In the genomic region with DNA sequence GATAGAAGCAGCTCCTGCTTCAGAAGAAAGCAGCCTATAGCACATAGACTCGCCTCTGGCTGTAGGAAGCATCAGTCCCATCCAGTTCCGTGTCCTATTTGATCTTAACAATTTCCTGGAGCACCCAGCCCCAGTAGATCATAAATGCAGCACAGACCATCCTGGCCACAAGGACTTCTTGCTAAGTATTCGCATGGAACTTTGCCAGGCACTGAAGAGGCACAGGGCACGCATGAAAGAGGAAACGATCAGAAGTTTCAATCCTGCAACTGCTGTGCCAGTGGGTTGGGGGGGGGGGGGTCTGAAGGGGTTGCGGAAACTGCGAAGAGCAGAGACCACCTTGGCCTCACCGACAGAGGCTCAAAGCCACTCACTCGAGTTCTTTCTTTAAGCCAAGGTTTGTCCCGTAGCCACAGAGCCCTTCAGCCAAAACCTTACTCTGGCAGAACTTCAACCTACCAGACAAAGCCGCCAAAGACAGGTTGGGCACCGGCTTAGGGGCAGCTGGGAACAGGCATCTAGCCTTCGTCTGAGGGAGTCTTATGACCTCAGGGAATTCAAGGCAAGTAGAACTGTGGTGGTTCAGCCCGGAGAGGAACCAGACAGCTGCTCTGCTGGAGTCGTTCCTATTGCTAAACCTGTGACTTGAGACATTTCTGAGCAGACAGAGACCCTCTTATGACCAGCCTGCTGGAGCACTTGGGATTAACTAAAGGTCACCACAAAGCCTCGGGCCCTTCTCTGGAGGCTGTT, we compare ENCODE assay signal across 9 mouse cellular contexts. TPM values are rescaled to one million over a fixed set of nuclear protein-coding genes. Genes with fewer than 3 reads are reported as not detected.
DNase-seq lines count a peak whose midpoint lies in the region; ATAC-seq and TF ChIP-seq lines count a peak whose summit lies in the region.
"Had no signal": no experiment of that assay in that cellular context is flagged by ENCODE, and none has a peak within 500 bp of the region (broad histone marks: within the 10 kb centered on the region; RNA-seq: fewer than 3 reads in every experiment).

No protein-coding gene starts in this region.

- DNase-seq in gastrocnemius, adult 2 months = no peak
- DNase-seq in gastrocnemius, postnatal 36 days = no peak
- peak; percentile 37 for DNase-seq in 3T3-L1 (ENCODE audit: low read depth, low spot score)
- DNase-seq in kidney, postnatal 0 days (ENCODE audit: low spot score) = no peak
- DNase-seq in layer of hippocampus, postnatal 36 days = no peak
- DNase-seq in midbrain, postnatal 0 days (ENCODE audit: low spot score) = no peak
- DNase-seq: lung, postnatal 36 days had no signal

- no peaks in the 10 kb centered on the region for H3K27me3 ChIP-seq in kidney, postnatal 0 days (ENCODE audit: insufficient read depth, low read length)
- peaks cover 38% of the 10 kb centered on the region for H3K27me3 ChIP-seq in midbrain, postnatal 0 days (ENCODE audit: insufficient read depth, low read length)

- ATAC-seq in kidney, postnatal 0 days (replicated peaks; ENCODE audit: low FRiP score, low read depth) = no peak
- ATAC-seq in midbrain, postnatal 0 days (ENCODE audit: low FRiP score) = no peak
- ATAC-seq in frontal cortex, adult (ENCODE audit: low TSS enrichment) = no peak

- H3K9ac ChIP-seq in kidney, postnatal 0 days (ENCODE audit: low read depth, low read length) = no peak overlapping the region
- H3K9ac ChIP-seq in midbrain, postnatal 0 days (replicated peaks; ENCODE audit: low read length, poor library complexity, severe bottlenecking) = no peak overlapping the region

- H3K27ac ChIP-seq in gastrocnemius, adult 2 months = peak overlapping the region; percentile 73
- H3K27ac ChIP-seq in bone marrow macrophage, adult 2 months (ENCODE audit: insufficient read depth, low read depth, low read length) = no peak overlapping the region; the same call in 1 of the 2 replicates
- peak overlapping the region; percentile 56; the same call in 1 of the 2 replicates for H3K27ac ChIP-seq in kidney, postnatal 0 days
- H3K27ac ChIP-seq in midbrain, postnatal 0 days (ENCODE audit: low read depth, low read length) = no peak overlapping the region

- no peak for TF ChIP-seq CTCF in gastrocnemius, adult 2 months (IDR thresholded peaks at IDR 0.05)
- no peak for TF ChIP-seq CTCF in bone marrow macrophage, adult 2 months (IDR thresholded peaks at IDR 0.05; ENCODE audit: low read depth, low read length)
- TF ChIP-seq CTCF in kidney, postnatal 0 days (IDR thresholded peaks at IDR 0.05; ENCODE audit: low read depth) = no peak
- no peak for TF ChIP-seq CTCF in midbrain, postnatal 0 days (IDR thresholded peaks at IDR 0.05)

- no peaks in the 10 kb centered on the region for H3K36me3 ChIP-seq in kidney, postnatal 0 days (ENCODE audit: insufficient read depth, low read length)
- H3K36me3 ChIP-seq in midbrain, postnatal 0 days (ENCODE audit: insufficient read depth, low read length) = no peaks in the 10 kb centered on the region

- H3K9me3 ChIP-seq in kidney, postnatal 0 days (replicated peaks; ENCODE audit: low read length) = no peaks in the 10 kb centered on the region
- H3K9me3 ChIP-seq in midbrain, postnatal 0 days (ENCODE audit: low read length) = no peaks in the 10 kb centered on the region

- 0 out of 2 replicates have a peak, but pooled peaks have one; percentile 18 for TF ChIP-seq POLR2A in bone marrow macrophage, adult 2 months (IDR thresholded peaks at IDR 0.05; ENCODE audit: borderline replicate concordance, low read depth, low read length)

- H3K4me1 ChIP-seq in bone marrow macrophage, adult 2 months (ENCODE audit: control insufficient read depth, insufficient read depth, low read length) = peaks cover 14% of the 10 kb centered on the region
- peaks cover 17% of the 10 kb centered on the region; the same call in 1 of the 2 replicates for H3K4me1 ChIP-seq in kidney, postnatal 0 days (replicated peaks; ENCODE audit: insufficient read depth, low read length)
- H3K4me1 ChIP-seq in midbrain, postnatal 0 days (ENCODE audit: insufficient read depth, low read length) = peaks cover 16% of the 10 kb centered on the region; the same call in 1 of the 2 replicates

- intact Hi-C loops in gastrocnemius, adult 2 months (cut with DNase I) = loop anchor here (2.0 kb wide), 1 partner anchor 199 kb away; no protein-coding TSS in a partner anchor
- intact Hi-C loops in gastrocnemius, postnatal 36 days (cut with DNase I) = loop anchor here (2.0 kb wide), 2 partner anchors 83 to 345 kb away; no protein-coding TSS in a partner anchor

- 75% methylated on average over 16 of the region's 16 CpGs for WGBS in kidney, postnatal 0 days
- 72% methylated on average over 16 of the region's 16 CpGs for WGBS in midbrain, postnatal 0 days

- H3K4me2 ChIP-seq in kidney, postnatal 0 days (ENCODE audit: low read length) = 0 out of 2 replicates have a peak overlapping the region, but pooled peaks have one; percentile 85
- no peak overlapping the region for H3K4me2 ChIP-seq in midbrain, postnatal 0 days (ENCODE audit: low read depth, low read length, poor library complexity, severe bottlenecking)

- H3K4me3 ChIP-seq in gastrocnemius, adult 2 months = peak overlapping the region; percentile 77
- H3K4me3 ChIP-seq in bone marrow macrophage, adult 2 months (ENCODE audit: insufficient read depth, low read length) = peak overlapping the region; percentile 64
- no peak overlapping the region for H3K4me3 ChIP-seq in kidney, postnatal 0 days (replicated peaks; ENCODE audit: low read depth, low read length)
- H3K4me3 ChIP-seq in midbrain, postnatal 0 days (ENCODE audit: low read depth, low read length) = no peak overlapping the region

RNA-seq across cellular contexts. Expression of gene Adm, which starts 3.9 kb away (rescaled TPM):
- 1 to 10 TPM; 2.2 to 4.6 TPM for total RNA-seq in gastrocnemius, adult 2 months (2021)
- 1 to 10 TPM; 1.7 to 2.9 TPM for total RNA-seq in gastrocnemius, postnatal 36 days (2021)
- polyA plus RNA-seq in bone marrow macrophage, adult 2 months (2012; ENCODE audit: insufficient read depth, insufficient read length, missing spikeins) = not detected in 2 replicates
- polyA plus RNA-seq in kidney, postnatal 0 days (2015; fragmentation: Nextera tagmentation; extraction: Ambion mirVana) = 9.9 and 10.6 TPM in 2 replicates
- total RNA-seq in layer of hippocampus, postnatal 36 days (2021) = 1 to 10 TPM; 1.8 to 2.4 TPM
- 0.82 and 1.2 TPM in 2 replicates for total RNA-seq in midbrain, postnatal 0 days (2014; rRNA removed)
- polyA plus RNA-seq in midbrain, postnatal 0 days (2015; fragmentation: Nextera tagmentation; extraction: Ambion mirVana) = 2.5 and 2.6 TPM in 2 replicates

RNA-seq across cellular contexts. Expression of gene Sbf2, which starts 16.6 kb away (rescaled TPM):
- total RNA-seq in gastrocnemius, adult 2 months (2021) = 10 to 100 TPM; 11.2 to 14.8 TPM
- total RNA-seq in gastrocnemius, postnatal 36 days (2021) = 10 to 100 TPM in 1 of 2 experiments, 1 to 10 TPM in 1; 9.2 to 11.7 TPM
- 48.1 and 49.9 TPM in 2 replicates for polyA plus RNA-seq in bone marrow macrophage, adult 2 months (2012; ENCODE audit: insufficient read depth, insufficient read length, missing spikeins)
- polyA plus RNA-seq in kidney, postnatal 0 days (2015; fragmentation: Nextera tagmentation; extraction: Ambion mirVana) = 26.9 and 27.5 TPM in 2 replicates
- total RNA-seq in layer of hippocampus, postnatal 36 days (2021) = 10 to 100 TPM; 71.2 to 91.3 TPM
- 80.1 and 114 TPM in 2 replicates for total RNA-seq in midbrain, postnatal 0 days (2014; rRNA removed)
- 31.5 and 41.0 TPM in 2 replicates for polyA plus RNA-seq in midbrain, postnatal 0 days (2015; fragmentation: Nextera tagmentation; extraction: Ambion mirVana)

Comparison
In these comparisons a context has a peak if more than half of its experiments do, and no peak if none do; other contexts are left out.
1. H3K27ac ChIP-seq: peak in gastrocnemius, adult 2 months (single experiment) and kidney, postnatal 0 days (single experiment); none in bone marrow macrophage, adult 2 months (single experiment) and midbrain, postnatal 0 days (single experiment).
2. H3K4me3 ChIP-seq: peak in gastrocnemius, adult 2 months (single experiment) and bone marrow macrophage, adult 2 months (single experiment); none in kidney, postnatal 0 days (single experiment) and midbrain, postnatal 0 days (single experiment).